Mouse (Mus musculus): Measurements from ENCODE around the gene Nkx6-2. TPM values are rescaled to one million over a fixed set of nuclear protein-coding genes. Genes with fewer than 3 reads are reported as not detected.
A peak's percentile ranks its signal among the peaks of the same experiment; 100 is the strongest.

The Nkx6-2 gene
- total RNA-seq, 2 experiments from 2014 or later = 0.22 TPM; not detected in 1

- DNase-seq (ENCODE audit: low spot score in 2 of 2) = no peak
These were observed 9.9 kb downstream of the Nkx6-2 start for GRCm38 (mm10) chr7:139572665-139573064.

- DNase-seq (ENCODE audit: low spot score in 2 of 2) = no peak
These were observed 11.8 kb downstream of the Nkx6-2 start for GRCm38 (mm10) chr7:139570788-139571187.

DNA sequence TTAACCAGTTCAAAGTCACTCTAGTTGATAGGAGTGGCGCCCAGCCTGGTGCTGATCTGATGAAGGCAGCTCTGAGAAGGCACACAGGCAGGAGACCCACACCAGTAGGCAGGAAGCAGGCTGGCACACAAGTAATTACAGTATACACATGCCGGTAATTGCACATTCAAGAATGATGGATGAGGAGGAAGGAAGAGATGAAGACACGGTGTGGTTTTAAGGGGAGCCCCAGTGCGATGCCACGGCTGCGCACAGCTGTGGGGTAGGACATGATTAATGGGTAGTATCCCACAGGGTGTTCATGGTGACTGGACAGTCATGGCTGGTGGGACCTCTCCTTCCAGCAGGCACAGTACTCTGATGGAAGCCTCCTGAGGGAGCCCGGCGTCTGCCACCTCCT, 16.1 kb downstream of the Nkx6-2 start:
- no peak for DNase-seq (ENCODE audit: low spot score in 2 of 2)

DNA sequence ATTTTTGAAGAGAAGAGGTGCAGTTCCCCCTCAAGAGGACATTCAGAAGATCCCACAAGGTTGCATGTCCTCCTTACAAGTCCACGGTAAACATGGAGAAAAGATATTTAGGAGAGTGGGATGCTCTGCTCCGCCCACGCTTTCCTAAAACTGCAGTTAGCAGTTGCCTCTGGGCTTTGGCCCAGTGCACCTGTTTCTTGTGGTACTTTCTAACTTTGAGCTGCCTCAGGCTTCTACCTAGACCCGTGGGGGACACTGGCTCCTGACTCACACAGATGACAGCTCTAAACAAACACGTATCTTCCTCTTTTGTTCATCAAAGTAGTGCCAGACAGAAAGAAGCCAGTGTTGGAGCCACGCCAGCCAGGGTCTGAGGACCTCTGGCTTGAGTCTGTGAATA, 16.6 kb downstream of the Nkx6-2 start:
- DNase-seq (ENCODE audit: low spot score in 2 of 2) = no peak

DNA sequence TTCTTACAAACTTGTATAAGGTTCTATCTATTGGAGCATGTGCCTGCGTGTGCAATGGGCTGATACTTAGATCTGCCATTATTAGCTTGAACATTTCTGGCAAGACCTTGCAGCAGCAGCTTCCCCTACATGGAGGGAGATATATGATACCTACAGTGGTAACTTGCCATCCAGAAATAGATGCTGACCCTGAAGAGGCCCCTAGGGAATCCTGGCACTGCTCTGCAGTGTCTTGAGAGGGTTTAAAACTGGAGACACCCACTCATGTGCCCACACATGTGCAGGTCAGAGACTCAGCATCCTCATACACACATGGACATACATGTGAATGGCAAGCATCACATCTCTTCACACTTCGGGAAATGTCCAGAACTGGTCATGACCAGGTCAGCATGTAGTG, 18.4 kb downstream of the Nkx6-2 start:
- no peak for DNase-seq (ENCODE audit: low spot score in 2 of 2)

DNA sequence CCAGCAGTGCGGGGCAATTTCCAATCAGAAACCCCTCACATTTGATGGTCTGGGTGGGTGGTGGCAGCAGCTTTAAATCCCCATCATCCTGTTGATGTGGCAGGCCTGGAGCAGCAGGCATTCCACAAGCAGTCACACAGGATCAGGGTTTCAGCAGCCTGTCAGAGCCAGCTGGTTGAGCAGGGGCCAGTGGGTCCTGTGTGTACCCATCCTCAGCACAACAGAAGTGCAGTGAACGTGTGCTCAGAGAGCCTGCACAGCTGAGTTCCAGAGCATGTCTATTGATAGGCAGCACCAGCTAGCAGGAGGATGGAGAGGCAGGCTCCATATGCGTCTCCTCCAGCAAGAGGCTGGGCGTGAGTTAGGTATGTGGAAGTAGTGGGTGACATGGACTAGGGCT, 19.2 kb downstream of the Nkx6-2 start:
- DNase-seq (ENCODE audit: low spot score in 2 of 2) = no peak

DNA sequence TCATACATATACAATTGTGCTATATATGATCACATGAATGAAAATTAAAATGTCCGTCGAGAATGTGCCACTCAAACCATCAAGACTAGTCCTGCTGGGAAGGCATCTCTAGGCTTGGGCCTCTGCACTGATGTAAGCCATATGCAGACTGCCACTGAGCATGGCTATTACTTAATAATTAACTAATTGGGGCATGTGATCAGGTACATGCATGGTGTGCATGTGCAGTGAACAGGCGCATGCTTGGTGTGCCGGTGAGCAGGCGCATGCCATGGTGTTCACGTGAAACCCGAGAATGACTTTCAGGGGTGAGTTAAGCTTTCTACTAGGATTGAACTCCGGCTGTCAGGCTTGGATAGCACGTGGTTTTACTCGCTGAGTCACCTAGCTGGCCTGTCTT, 22.9 kb downstream of the Nkx6-2 start:
- DNase-seq (ENCODE audit: low spot score in 2 of 2) = no peak

GRCm38 (mm10) chr7:139556746-139557526, 25.7 kb downstream of the Nkx6-2 start:
- DNase-seq (ENCODE audit: low spot score in 2 of 2) = no peak

- DNase-seq (ENCODE audit: low spot score in 2 of 2) = no peak
These were observed 26.3 kb downstream of the Nkx6-2 start for GRCm38 (mm10) chr7:139556331-139556730.

DNA sequence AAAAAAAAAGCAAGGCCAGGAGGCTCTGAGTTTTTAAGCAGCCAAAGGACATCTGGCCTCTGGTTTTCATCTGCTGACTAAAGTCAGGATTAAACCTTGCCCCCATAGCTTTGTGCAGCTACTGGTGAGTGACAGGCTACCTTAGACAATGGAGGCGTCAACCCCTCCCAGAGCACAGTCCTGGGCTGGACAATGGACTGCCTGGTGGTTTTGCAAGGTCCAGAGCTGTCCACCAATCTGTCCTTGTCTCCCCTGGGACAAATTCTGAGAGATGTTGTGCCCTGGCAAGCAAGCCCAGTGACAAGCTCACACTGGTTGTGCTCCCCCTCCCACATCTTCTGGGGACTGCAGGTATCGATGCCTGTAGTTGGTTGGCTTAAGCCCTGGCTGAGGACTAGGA, 31.1 kb downstream of the Nkx6-2 start:
- no peak for DNase-seq (ENCODE audit: low spot score in 2 of 2)

- DNase-seq (ENCODE audit: low spot score in 2 of 2) = no peak
These were observed 32.4 kb downstream of the Nkx6-2 start for GRCm38 (mm10) chr7:139550086-139550783.

DNA sequence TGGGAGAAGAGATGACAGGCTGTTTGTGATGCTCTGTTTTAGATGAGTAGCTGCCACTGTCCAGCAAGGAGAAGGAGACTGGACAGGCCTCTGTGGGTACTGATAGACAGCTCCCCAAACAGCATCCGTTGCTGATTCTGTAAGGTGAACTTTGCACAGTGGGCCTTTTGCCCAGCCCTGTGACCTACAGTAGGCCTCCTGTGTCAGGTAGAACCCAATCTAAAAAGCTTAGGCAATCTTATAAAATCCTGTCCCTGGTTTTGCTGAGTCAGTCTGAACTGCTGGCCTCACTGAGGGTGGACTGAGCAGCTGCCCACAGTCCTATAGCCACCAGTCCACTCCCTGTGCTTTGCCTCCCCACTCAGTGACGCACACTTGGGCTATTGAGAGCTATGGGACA, 35.3 kb downstream of the Nkx6-2 start:
- no peak for DNase-seq (ENCODE audit: low spot score in 2 of 2)

DNA sequence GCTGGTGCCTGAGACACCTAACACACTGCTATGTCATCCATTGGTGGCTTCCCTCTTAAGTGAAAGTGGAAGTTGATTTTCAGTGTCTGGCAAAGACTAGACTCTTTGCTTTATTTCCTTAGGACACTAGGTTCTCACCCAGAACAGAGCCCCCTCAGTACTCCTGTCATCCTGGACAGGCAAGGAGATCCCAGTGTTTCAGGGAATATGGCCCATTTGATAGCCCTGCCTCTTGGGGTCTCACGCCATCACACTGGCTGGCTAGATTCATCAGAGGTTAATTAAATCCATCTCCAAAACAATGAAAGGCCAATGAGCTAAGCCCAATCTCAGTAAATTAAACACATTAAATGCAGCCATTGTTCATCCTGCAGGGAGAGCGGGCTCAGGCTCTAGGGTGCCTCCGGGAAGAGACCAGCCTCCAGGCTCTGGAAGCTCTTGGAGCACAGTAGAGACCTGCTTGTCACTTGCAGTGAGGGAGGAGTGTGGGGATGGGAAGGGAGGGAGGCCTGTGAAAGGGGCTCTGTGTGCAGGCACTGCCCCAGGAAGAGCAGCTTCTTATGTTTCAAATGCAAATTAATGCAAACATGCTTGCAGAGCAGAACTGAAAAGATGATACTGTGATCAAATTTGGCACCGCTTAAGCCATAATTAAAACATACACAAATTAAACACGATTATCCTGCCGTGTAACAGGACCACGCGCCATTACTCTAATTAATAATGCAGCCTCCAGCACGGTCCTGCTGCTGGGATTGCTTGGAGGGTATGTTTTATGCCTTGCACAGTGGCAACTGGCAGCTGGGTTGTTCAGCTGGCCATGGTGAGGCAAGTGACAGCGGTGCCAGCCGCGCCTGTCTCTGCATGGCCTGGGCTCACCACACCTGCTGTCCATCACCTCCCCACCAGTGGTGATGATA, 37.6 kb downstream of the Nkx6-2 start:
- no peak for DNase-seq (ENCODE audit: low spot score in 2 of 2)

GRCm38 (mm10) chr7:139541422-139541821, 41.2 kb downstream of the Nkx6-2 start:
- no peak for DNase-seq (ENCODE audit: low spot score in 2 of 2)

- no peak for DNase-seq (ENCODE audit: low spot score in 2 of 2)
These were observed 42.0 kb downstream of the Nkx6-2 start for GRCm38 (mm10) chr7:139540601-139541000.

- peak in 1 of 2 experiments; percentile 35 for DNase-seq (ENCODE audit: low spot score in 2 of 2)
These were observed 44.1 kb downstream of the Nkx6-2 start for GRCm38 (mm10) chr7:139538541-139538940.

DNA sequence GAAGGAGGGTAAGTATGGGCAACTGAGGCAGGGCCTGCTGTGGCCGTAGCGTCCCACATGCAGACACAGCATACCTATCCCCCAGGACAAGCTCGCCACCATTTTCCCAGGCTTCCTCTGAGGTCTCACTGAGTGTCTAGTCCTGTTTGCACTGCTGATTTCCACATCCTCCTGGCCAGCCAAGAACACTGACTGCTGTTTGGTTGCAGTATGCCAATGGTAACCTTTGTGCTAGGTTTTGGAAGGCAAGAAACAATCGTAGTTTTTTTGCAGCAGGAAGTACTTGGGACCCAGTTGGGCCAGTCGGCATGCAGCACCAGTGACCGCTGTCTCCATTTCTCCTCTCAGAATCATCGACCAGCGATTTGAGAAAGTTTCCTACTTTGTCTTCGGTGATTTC, 44.8 kb downstream of the Nkx6-2 start:
- no peak for DNase-seq (ENCODE audit: low spot score in 2 of 2)

DNA sequence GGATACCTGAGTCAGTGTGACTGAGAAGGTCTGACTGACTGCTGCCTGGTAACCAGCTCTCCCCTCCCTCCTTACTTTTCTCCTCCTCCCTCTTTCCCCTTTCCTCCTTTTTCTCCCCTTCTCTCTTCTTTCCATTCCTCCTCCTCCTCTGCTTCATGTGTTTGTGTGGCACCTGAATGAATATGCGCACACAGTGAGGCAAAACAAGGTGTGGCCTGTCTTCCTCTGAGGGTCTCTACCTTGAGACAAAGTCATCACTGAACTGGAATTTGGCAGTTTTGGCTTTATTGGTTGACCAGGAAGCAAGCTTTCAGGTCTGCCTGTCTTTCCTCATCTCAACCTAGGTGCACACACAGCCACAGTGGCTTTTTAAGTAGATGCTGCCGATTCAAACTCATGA, 45.8 kb downstream of the Nkx6-2 start:
- DNase-seq (ENCODE audit: low spot score in 2 of 2) = no peak

- peak in 1 of 2 experiments; percentile 26 for DNase-seq (ENCODE audit: low spot score in 2 of 2)
These were observed 46.3 kb downstream of the Nkx6-2 start for GRCm38 (mm10) chr7:139536331-139536730.

GRCm38 (mm10) chr7:139531428-139531801, 51.2 kb downstream of the Nkx6-2 start:
- no peak for DNase-seq (ENCODE audit: low spot score in 2 of 2)

DNA sequence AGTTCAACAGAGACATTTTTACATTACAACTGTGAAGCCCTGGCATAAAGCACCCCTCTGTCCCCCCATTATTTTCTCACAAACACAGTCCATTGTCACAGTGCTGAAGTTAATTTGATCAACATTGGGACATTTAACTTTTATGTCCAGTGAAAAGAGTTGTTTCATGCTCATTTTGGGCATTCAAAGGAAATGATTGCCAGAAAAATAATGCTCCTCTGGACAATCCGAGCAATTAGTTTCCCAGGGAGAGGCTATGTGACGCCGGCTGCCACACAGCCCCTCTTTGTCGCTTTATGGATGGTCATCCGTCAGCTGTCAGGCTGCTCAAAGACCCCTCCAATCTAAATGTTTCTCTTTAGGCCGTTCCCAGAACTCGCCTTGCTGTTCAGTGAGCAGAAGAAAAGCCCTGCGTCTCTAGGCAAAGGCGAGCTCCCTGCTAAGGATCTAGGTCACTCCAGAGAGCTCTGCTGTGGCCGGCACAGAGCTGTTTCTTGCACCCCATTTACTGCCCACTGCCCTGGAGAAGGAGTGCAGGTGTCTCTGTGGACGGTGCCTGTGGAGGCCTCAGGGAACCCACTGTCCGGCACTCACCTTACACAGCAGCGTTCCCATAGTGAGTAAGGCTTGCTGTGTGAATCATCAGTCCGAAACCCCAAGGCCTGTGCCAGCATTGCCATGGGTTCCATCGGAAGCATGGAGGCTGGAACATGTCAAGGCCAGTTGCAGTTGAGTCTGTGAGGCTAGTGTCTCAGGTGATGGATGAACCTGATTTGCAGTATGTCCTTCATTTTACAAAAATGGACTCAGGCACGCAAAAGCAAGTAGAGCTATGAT, 51.8 kb downstream of the Nkx6-2 start:
- DNase-seq (ENCODE audit: low spot score in 2 of 2) = no peak
